Mouse (Mus musculus) heart, embryonic 11.5 days (tissue): ENCODE results near the gene Vps13a. TPM values are rescaled to one million over a fixed set of nuclear protein-coding genes. Genes with fewer than 3 reads are reported as not detected.

Source experiments
- ATAC-seq: fragments of 200-750 bp; cut with Nextera tagmentation; replicated peaks from 2 replicates; pipeline ENCODE4 v1.8.0; 2017; ENCODE audit warnings: moderate library complexity; ENCODE audit not compliant: insufficient number of reproducible peaks, low FRiP score, low TSS enrichment
- H3K27ac ChIP-seq: fragments of 300-500 bp; sonication (generic); 2 replicates; pipeline ENCODE4 v1.5.1; 2014; ENCODE audit warnings: mild to moderate bottlenecking, low read depth, low read length
- H3K27me3 ChIP-seq: fragments of 300-500 bp; sonication (generic); 2 replicates; pipeline ENCODE4 v1.6.1; 2014; ENCODE audit warnings: mild to moderate bottlenecking, low read length, mixed read lengths; ENCODE audit not compliant: control insufficient read depth, insufficient read depth
- H3K36me3 ChIP-seq: fragments of 300-500 bp; sonication (generic); 2 replicates; pipeline ENCODE4 v1.6.1; 2014; ENCODE audit warnings: mild to moderate bottlenecking, low read length, moderate library complexity, mixed read lengths; ENCODE audit not compliant: control insufficient read depth, insufficient read depth
- H3K4me1 ChIP-seq: fragments of 300-500 bp; sonication (generic); 2 replicates; pipeline ENCODE4 v1.6.1; 2014; ENCODE audit warnings: low read length; ENCODE audit not compliant: control insufficient read depth, insufficient read depth
- H3K4me2 ChIP-seq: fragments of 300-500 bp; sonication (generic); 2 replicates; pipeline ENCODE4 v1.6.1; 2014; ENCODE audit warnings: mild to moderate bottlenecking, moderate library complexity
- H3K4me3 ChIP-seq: fragments of 300-500 bp; sonication (generic); 2 replicates; pipeline ENCODE4 v1.5.1; 2014; ENCODE audit warnings: low read depth, low read length
- H3K9ac ChIP-seq: fragments of 300-500 bp; sonication (generic); 2 replicates; pipeline ENCODE4 v1.6.1; 2014; ENCODE audit warnings: mild to moderate bottlenecking, low read depth, low read length, moderate library complexity
- H3K9me3 ChIP-seq: fragments of 300-500 bp; sonication (generic); replicated peaks from 2 replicates; pipeline ENCODE4 v1.6.1; 2016; ENCODE audit warnings: low read length; ENCODE audit not compliant: control insufficient read depth
- WGBS: fragments of 180-500 bp; shearing (Covaris S2); extraction: QIAGEN DNeasy Blood & Tissue Kit; methylation state at CpG from one replicate; pipeline ENCODE4 v1.1.7; 2014; ENCODE audit not compliant: insufficient replicate concordance; 5-methylcytosine and 5-hydroxymethylcytosine counted together
- polyA plus RNA-seq: library from polyadenylated mRNA; unstranded; fragments of >200 nt; fragmentation: Nextera tagmentation; extraction: Ambion mirVana; gene quantifications from 2 replicates; pipeline ENCODE4 v1.2.1, GENCODE M21; 2014

Gene Vps13a
- polyA plus RNA-seq, 1 experiment from 2014 or later = 12.1 TPM

- no peaks in the 10 kb centered on the region for H3K4me1 ChIP-seq
- H3K36me3 ChIP-seq = no peaks in the 10 kb centered on the region
- no peak overlapping the region for H3K4me2 ChIP-seq
- H3K4me3 ChIP-seq = no peak overlapping the region
- no peak overlapping the region for H3K27ac ChIP-seq
- WGBS = 87% methylated on average over 6 of the region's 6 CpGs
- no peak for ATAC-seq
- H3K27me3 ChIP-seq = no peaks in the 10 kb centered on the region
- no peak overlapping the region for H3K9ac ChIP-seq
- H3K9me3 ChIP-seq = no peaks in the 10 kb centered on the region
Observed at GRCm38 (mm10) chr19:16607634-16608033, 173.1 kb downstream of the Vps13a start.

GRCm38 (mm10) chr19:16602026-16602425 lies 178.7 kb downstream of the Vps13a start:
- no peak overlapping the region for H3K4me2 ChIP-seq

GRCm38 (mm10) chr19:16599298-16599970 lies 181.3 kb downstream of the Vps13a start:
- H3K9ac ChIP-seq = no peak overlapping the region
- H3K27ac ChIP-seq = no peak overlapping the region
- H3K36me3 ChIP-seq = no peaks in the 10 kb centered on the region
- WGBS = 23% methylated on average over 9 of the region's 9 CpGs
- no peaks in the 10 kb centered on the region for H3K9me3 ChIP-seq
- no peak for ATAC-seq
- no peaks in the 10 kb centered on the region for H3K27me3 ChIP-seq
- H3K4me1 ChIP-seq = no peaks in the 10 kb centered on the region
- H3K4me2 ChIP-seq = peak overlapping the region; percentile 30; the same call in 1 of the 2 replicates
- H3K4me3 ChIP-seq = no peak overlapping the region

More at GRCm38 (mm10) chr19:16602026-16602425, 178.7 kb downstream of the Vps13a start:
- no peak overlapping the region for H3K4me3 ChIP-seq
- no peak overlapping the region for H3K9ac ChIP-seq
- H3K9me3 ChIP-seq = no peaks in the 10 kb centered on the region
- no peaks in the 10 kb centered on the region for H3K27me3 ChIP-seq
- H3K4me1 ChIP-seq = no peaks in the 10 kb centered on the region
- no peaks in the 10 kb centered on the region for H3K36me3 ChIP-seq
- ATAC-seq = no peak
- WGBS = 75% methylated on average over 8 of the region's 8 CpGs
- H3K27ac ChIP-seq = no peak overlapping the region

- Histone ChIP-seq H3K4me2 (peak overlapping the region; percentile 30; the same call in 1 of the 2 replicates), H3K4me3 (no peak overlapping the region), H3K9ac (no peak overlapping the region), H3K27ac (no peak overlapping the region), H3K4me1 (no peaks in the 10 kb centered on the region), H3K9me3 (no peaks in the 10 kb centered on the region), H3K36me3 (no peaks in the 10 kb centered on the region), H3K27me3 (no peaks in the 10 kb centered on the region)
- ATAC-seq = peak; percentile 39; the same call in 1 of the 2 replicates
- WGBS = 41% methylated on average over 11 of the region's 11 CpGs
Observed at GRCm38 (mm10) chr19:16598653-16599297, 182.0 kb downstream of the Vps13a start.

- Histone ChIP-seq H3K4me2 (no peak overlapping the region), H3K36me3 (no peaks in the 10 kb centered on the region), H3K27ac (no peak overlapping the region), H3K27me3 (no peaks in the 10 kb centered on the region), H3K4me3 (no peak overlapping the region), H3K9me3 (no peaks in the 10 kb centered on the region), H3K9ac (no peak overlapping the region), H3K4me1 (no peaks in the 10 kb centered on the region)
- 86% methylated on average over 6 of the region's 6 CpGs for WGBS
- no peak for ATAC-seq
Observed at GRCm38 (mm10) chr19:16597216-16597615, 183.5 kb downstream of the Vps13a start.

GRCm38 (mm10) chr19:16593975-16594317 lies 186.8 kb downstream of the Vps13a start:
- ATAC-seq = no peak
- H3K27ac ChIP-seq = no peak overlapping the region

GRCm38 (mm10) chr19:16593256-16593974 lies 187.3 kb downstream of the Vps13a start:
- no peaks in the 10 kb centered on the region for H3K36me3 ChIP-seq

More at GRCm38 (mm10) chr19:16593975-16594317, 186.8 kb downstream of the Vps13a start:
- Histone ChIP-seq H3K9ac (no peak overlapping the region), H3K4me2 (no peak overlapping the region), H3K9me3 (no peaks in the 10 kb centered on the region), H3K4me3 (no peak overlapping the region), H3K36me3 (no peaks in the 10 kb centered on the region), H3K4me1 (no peaks in the 10 kb centered on the region), H3K27me3 (no peaks in the 10 kb centered on the region)

GRCm38 (mm10) chr19:16585379-16585778 lies 195.4 kb downstream of the Vps13a start:
- no peaks in the 10 kb centered on the region for H3K4me1 ChIP-seq
- no peak overlapping the region for H3K4me3 ChIP-seq
- no peak overlapping the region for H3K4me2 ChIP-seq
- ATAC-seq = no peak
- 10% methylated on average over 3 of the region's 3 CpGs for WGBS
- H3K36me3 ChIP-seq = no peaks in the 10 kb centered on the region
- no peak overlapping the region for H3K9ac ChIP-seq
- H3K27ac ChIP-seq = no peak overlapping the region
- H3K27me3 ChIP-seq = no peaks in the 10 kb centered on the region
- H3K9me3 ChIP-seq = no peaks in the 10 kb centered on the region; the same call in 1 of the 2 replicates

More at GRCm38 (mm10) chr19:16593256-16593974, 187.3 kb downstream of the Vps13a start:
- ATAC-seq = no peak
- WGBS = 80% methylated on average over 7 of the region's 7 CpGs
- H3K27ac ChIP-seq = no peak overlapping the region
- H3K27me3 ChIP-seq = no peaks in the 10 kb centered on the region
- no peak overlapping the region for H3K9ac ChIP-seq
- no peak overlapping the region for H3K4me2 ChIP-seq
- no peaks in the 10 kb centered on the region for H3K9me3 ChIP-seq
- H3K4me1 ChIP-seq = no peaks in the 10 kb centered on the region
- no peak overlapping the region for H3K4me3 ChIP-seq
